Mouse (Mus musculus): Measurements from ENCODE around the gene Ccdc194. TPM values are rescaled to one million over a fixed set of nuclear protein-coding genes. Genes with fewer than 3 reads are reported as not detected.

The Ccdc194 gene
- polyA plus RNA-seq, 1 experiment from 2014 or later: 0.32 TPM

DNA sequence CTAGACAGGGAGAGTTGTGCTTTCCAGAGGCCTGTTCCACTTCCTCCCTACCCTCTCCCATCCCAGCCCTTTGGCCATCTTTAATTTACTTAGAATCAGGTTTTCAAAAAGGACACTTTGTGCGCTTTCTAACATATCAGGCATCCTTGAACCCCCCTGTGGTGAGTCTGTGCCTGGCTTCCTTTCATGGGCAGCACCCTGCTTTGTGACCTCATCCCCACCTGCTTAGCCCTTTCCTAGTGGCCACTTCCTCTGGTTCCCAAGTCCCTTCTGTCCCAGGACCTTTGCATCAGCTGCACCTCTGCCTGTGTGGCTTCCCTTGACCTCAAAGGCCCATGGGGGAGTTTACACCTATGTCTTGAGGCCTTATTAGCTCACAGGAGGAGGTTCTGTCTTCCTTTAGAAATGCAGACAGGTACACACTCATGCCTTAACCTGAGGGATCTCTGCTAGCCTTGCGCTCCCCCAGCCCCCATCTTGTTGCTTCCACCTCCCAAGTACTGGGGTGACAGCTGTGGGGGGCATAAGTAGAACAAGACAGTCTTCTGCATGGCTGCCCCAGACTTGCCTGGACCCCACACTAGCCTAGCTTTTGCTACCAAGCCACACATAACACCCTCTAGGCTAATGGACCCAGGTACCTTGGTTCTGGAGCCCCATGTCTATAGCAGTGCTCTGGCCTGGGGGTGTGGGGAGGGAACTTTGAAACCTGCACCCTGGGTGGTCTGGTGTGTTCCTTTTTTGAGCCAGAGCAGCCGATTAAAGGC lies 55.2 kb downstream of the Ccdc194 start:
- H3K9ac ChIP-seq (ENCODE audit: low read length): peak overlapping the region; percentile 86
- 82% methylated on average over 3 of the region's 3 CpGs for WGBS

More for the DNA sequence above, 55.2 kb downstream of the Ccdc194 start:
- Histone ChIP-seq H3K27ac (ENCODE audit: low read length) (no peak overlapping the region), H3K4me1 (ENCODE audit: control insufficient read depth, insufficient read depth, low read length) (peaks cover 17% of the 10 kb centered on the region), H3K36me3 (ENCODE audit: control insufficient read depth, insufficient read depth, low read length) (no peaks in the 10 kb centered on the region), H3K4me2 (ENCODE audit: low read depth, low read length) (peak overlapping the region; percentile 90), H3K27me3 (ENCODE audit: control insufficient read depth, insufficient read depth, low read length) (no peaks in the 10 kb centered on the region), H3K9me3 (replicated peaks; ENCODE audit: control insufficient read depth, low read length) (no peaks in the 10 kb centered on the region), H3K4me3 (replicated peaks; ENCODE audit: low read length) (peak overlapping the region; percentile 62)
- ATAC-seq (ENCODE audit: insufficient read depth, low FRiP score): no peak

Other genes with a start within 250 kb of the Ccdc194 start
- 90.2 and 91.5 TPM in 2 replicates for gene Use1, start 158.9 kb downstream of the Ccdc194 start, polyA plus RNA-seq (2015; fragmentation: Nextera tagmentation; extraction: Ambion mirVana)
- gene Ocel1, start 154.4 kb downstream of the Ccdc194 start, polyA plus RNA-seq (2015; fragmentation: Nextera tagmentation; extraction: Ambion mirVana): 5.6 and 6.5 TPM in 2 replicates
- 17.3 and 24.1 TPM in 2 replicates for gene Nr2f6, start 143.8 kb downstream of the Ccdc194 start, polyA plus RNA-seq (2015; fragmentation: Nextera tagmentation; extraction: Ambion mirVana)
- 12.7 and 12.8 TPM in 2 replicates for gene Ushbp1, start 129.9 kb downstream of the Ccdc194 start, polyA plus RNA-seq (2015; fragmentation: Nextera tagmentation; extraction: Ambion mirVana)
- gene Babam1, start 128.8 kb downstream of the Ccdc194 start, polyA plus RNA-seq (2015; fragmentation: Nextera tagmentation; extraction: Ambion mirVana): 72.2 and 77.4 TPM in 2 replicates
- 38.7 and 42.5 TPM in 2 replicates for gene Ankle1, start 119.7 kb downstream of the Ccdc194 start, polyA plus RNA-seq (2015; fragmentation: Nextera tagmentation; extraction: Ambion mirVana)
- gene Abhd8, start 62.1 kb downstream of the Ccdc194 start, polyA plus RNA-seq (2015; fragmentation: Nextera tagmentation; extraction: Ambion mirVana): 23.5 and 27.5 TPM in 2 replicates
- gene Mrpl34, start 60.8 kb downstream of the Ccdc194 start, polyA plus RNA-seq (2015; fragmentation: Nextera tagmentation; extraction: Ambion mirVana): 126 and 148 TPM in 2 replicates
- 87.1 and 89.1 TPM in 2 replicates for gene Dda1, start 56.5 kb downstream of the Ccdc194 start, polyA plus RNA-seq (2015; fragmentation: Nextera tagmentation; extraction: Ambion mirVana)
- 0.26 and 0.27 TPM in 2 replicates for gene Ano8, start 39.7 kb downstream of the Ccdc194 start, polyA plus RNA-seq (2015; fragmentation: Nextera tagmentation; extraction: Ambion mirVana)
- 11.0 and 14.8 TPM in 2 replicates for gene Gtpbp3, start 37.6 kb downstream of the Ccdc194 start, polyA plus RNA-seq (2015; fragmentation: Nextera tagmentation; extraction: Ambion mirVana)
- gene Plvap, start 14.0 kb downstream of the Ccdc194 start, polyA plus RNA-seq (2015; fragmentation: Nextera tagmentation; extraction: Ambion mirVana): 79.7 and 81.8 TPM in 2 replicates
- 39.9 and 46.5 TPM in 2 replicates for gene Bst2, start 11.7 kb upstream of the Ccdc194 start, polyA plus RNA-seq (2015; fragmentation: Nextera tagmentation; extraction: Ambion mirVana)
- 101 and 103 TPM in 2 replicates for gene Mvb12a, start 17.2 kb upstream of the Ccdc194 start, polyA plus RNA-seq (2015; fragmentation: Nextera tagmentation; extraction: Ambion mirVana)
- gene Tmem221, start 33.2 kb upstream of the Ccdc194 start, polyA plus RNA-seq (2015; fragmentation: Nextera tagmentation; extraction: Ambion mirVana): 2.9 and 3.2 TPM in 2 replicates
- 0.08 TPM in 1 of 2 replicates, not detected in the other for gene Nxnl1, start 40.9 kb upstream of the Ccdc194 start, polyA plus RNA-seq (2015; fragmentation: Nextera tagmentation; extraction: Ambion mirVana)
- gene Slc27a1, start 43.2 kb upstream of the Ccdc194 start, polyA plus RNA-seq (2015; fragmentation: Nextera tagmentation; extraction: Ambion mirVana): 35.2 and 41.4 TPM in 2 replicates
- 200 and 206 TPM in 2 replicates for gene Pgls, start 66.5 kb upstream of the Ccdc194 start, polyA plus RNA-seq (2015; fragmentation: Nextera tagmentation; extraction: Ambion mirVana)
- gene Fam129c, start 71.9 kb upstream of the Ccdc194 start, polyA plus RNA-seq (2015; fragmentation: Nextera tagmentation; extraction: Ambion mirVana): 3.2 and 4.0 TPM in 2 replicates
- 60.1 and 69.2 TPM in 2 replicates for gene Colgalt1, start 85.3 kb upstream of the Ccdc194 start, polyA plus RNA-seq (2015; fragmentation: Nextera tagmentation; extraction: Ambion mirVana)
- gene Unc13a, start 146.0 kb upstream of the Ccdc194 start, polyA plus RNA-seq (2015; fragmentation: Nextera tagmentation; extraction: Ambion mirVana): 1.1 and 1.2 TPM in 2 replicates
- 9.3 and 9.5 TPM in 2 replicates for gene Jak3, start 150.6 kb upstream of the Ccdc194 start, polyA plus RNA-seq (2015; fragmentation: Nextera tagmentation; extraction: Ambion mirVana)
- 1.1 and 1.7 TPM in 2 replicates for gene Insl3, start 163.5 kb upstream of the Ccdc194 start, polyA plus RNA-seq (2015; fragmentation: Nextera tagmentation; extraction: Ambion mirVana)
- gene B3gnt3, start 176.1 kb upstream of the Ccdc194 start, polyA plus RNA-seq (2015; fragmentation: Nextera tagmentation; extraction: Ambion mirVana): 12.2 and 15.0 TPM in 2 replicates
- 6.1 and 7.0 TPM in 2 replicates for gene Fcho1, start 200.0 kb upstream of the Ccdc194 start, polyA plus RNA-seq (2015; fragmentation: Nextera tagmentation; extraction: Ambion mirVana)